Mouse (Mus musculus) left cerebral cortex, adult 18-20 months (tissue): Measurements from ENCODE around the gene Chst4. TPM values are rescaled to one million over a fixed set of nuclear protein-coding genes. Genes with fewer than 3 reads are reported as not detected.
"Not testable (repeated sequence)": the region's sequence is repeated elsewhere in the genome, so short reads cannot be mapped to it uniquely, and the experiment has no call there.

Source experiments
- DNase-seq, 2 experiments: peaks; one replicate each; pipeline ENCODE4 v3.0.0; 2021 to 2022; ENCODE audit warnings: low spot score in 2 of 2, mixed read lengths in 1 of 2
- long read RNA-seq, 2 experiments: library from polyadenylated mRNA; stranded (forward); transcript quantifications; one replicate each; pipeline ENCODE4 v2.0.0; 2021
- total RNA-seq, 2 experiments: library from RNA; stranded (reverse); gene quantifications; 2 replicates each; pipeline ENCODE4 v1.2.3; 2021

Gene Chst4
- total RNA-seq: under 1 TPM; 0.16 to 0.49 TPM
- long read RNA-seq, experiment 1: 0 reads
- long read RNA-seq, experiment 2: 0 reads

GRCm38 (mm10) chr8:110039659-110040058 lies at the start of gene Chst4:
Gene Chst4 (minus strand): TSS chr8:110039740.
- no peak for DNase-seq

- DNase-seq: no peak
Observed at GRCm38 (mm10) chr8:110082416-110083105, 43.0 kb upstream of the Chst4 start.

DNA sequence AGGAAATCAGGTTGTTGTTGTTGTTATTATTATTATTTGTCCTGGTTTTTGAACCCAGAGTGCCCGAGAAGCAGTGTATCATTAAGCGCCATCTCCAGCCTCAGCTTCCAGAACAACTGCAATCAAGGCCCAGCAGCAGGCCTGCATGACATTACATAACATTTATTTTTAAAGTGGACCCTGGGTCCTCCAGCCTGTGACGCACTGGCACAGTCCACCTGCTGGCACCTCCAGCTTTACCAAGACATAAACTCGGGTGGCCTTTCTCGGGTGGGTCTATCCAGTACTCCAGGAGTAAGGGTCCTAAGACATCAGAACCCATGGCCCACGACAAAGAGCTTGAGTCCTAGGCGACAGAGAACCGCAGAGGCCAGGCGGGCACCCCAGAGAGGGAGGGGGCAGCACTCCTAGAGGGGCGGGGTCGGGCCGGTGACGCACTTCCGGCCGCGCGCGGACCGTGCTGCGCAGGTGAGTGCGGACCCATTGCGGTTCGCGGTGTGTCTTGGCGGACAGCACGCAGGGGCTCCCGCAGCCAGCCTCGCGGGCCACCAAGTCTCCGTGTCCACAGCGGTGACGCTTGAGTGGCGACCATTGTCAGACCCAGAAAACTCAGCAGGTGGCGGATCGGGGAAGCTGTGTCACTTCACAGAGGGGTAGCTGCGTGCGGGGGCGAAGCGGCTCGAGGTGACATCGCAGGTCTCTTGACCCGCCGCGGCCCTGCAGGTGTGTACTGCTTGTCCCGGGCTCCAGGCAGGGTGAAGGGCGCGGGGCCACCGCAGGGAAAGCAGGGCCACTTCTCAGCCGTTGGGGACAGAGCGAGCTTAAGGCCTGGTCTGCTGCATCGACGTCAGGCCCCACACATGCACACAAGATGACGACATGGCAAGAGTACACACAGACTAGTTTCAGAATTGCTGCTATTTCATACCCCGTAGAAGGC lies 40.0 kb upstream of the Chst4 start, which contains the start of gene Zfp612:
Gene Zfp612, plus strand, starts transcription at position 465 of the 940 bp plus-strand sequence.
- DNase-seq: peak; percentile 70 to 76

DNA sequence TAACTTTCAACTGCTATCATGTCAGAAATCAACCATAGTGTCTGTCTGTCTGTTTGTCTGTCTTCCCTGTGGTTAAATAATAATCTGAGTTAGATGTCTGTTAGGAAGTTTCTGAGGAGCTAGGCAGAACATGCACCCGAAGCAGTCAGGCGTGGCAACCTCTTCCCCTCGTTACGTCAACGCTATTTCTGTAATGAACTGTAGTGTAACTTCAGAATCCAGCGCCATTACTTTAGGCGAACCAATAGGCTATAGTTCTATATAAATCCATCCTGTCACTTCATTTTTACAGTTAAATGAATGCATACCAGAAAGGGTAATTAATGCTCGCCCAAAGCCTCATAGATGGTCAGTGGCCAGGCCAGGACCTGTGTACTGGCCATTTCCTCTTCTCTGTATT lies 35.0 kb upstream of the Chst4 start:
- no peak for DNase-seq

- DNase-seq: peak; percentile 68 to 71
Observed at GRCm38 (mm10) chr8:110071600-110071999, 32.1 kb upstream of the Chst4 start.

- no peak for DNase-seq
Observed at GRCm38 (mm10) chr8:110069706-110070105, 30.2 kb upstream of the Chst4 start.

DNA sequence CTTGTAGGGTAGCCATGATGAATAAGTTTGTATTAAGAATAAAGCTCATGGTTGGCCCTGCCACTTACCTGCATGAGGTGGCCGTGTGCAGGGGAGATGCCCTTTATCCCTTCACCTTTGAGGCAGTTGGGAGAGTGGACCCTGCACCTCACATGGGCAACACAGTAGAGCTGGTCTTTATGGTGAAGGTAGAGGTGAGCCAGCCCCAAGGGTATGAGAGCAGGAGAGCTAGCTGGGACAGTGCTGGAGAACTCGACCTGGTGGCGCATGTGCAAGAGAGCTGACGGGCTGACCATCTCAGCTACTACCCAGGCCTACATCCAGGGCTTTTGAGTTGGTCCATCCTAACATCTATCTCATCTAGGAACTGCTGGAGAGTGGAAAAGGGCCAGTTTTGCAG lies 26.1 kb upstream of the Chst4 start:
- no peak for DNase-seq

GRCm38 (mm10) chr8:110064606-110065365 lies 25.2 kb upstream of the Chst4 start:
- no peak for DNase-seq

- no peak for DNase-seq
Observed at GRCm38 (mm10) chr8:110064161-110064560, 24.6 kb upstream of the Chst4 start.

DNA sequence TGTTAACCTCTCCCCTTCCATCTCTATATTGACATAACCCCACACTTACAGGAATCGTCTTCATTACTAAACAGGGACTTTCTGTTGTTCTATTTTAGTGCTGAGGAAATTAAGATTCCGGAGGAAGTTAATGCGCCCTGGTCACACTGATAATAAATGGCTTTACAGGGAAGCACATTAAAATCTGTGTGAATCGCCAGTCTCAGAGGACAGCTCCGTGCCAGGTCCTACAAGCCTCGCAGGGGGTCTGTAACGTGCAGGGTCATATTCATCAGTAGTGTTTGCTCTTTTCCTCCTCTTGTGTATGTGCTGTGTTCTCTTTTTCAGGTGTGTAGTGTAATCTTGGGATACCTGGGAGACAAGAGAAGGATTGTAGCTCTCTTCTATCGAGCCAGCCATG lies 18.7 kb upstream of the Chst4 start:
- DNase-seq: no peak

GRCm38 (mm10) chr8:110051208-110051607 lies 11.7 kb upstream of the Chst4 start:
- no peak for DNase-seq

DNA sequence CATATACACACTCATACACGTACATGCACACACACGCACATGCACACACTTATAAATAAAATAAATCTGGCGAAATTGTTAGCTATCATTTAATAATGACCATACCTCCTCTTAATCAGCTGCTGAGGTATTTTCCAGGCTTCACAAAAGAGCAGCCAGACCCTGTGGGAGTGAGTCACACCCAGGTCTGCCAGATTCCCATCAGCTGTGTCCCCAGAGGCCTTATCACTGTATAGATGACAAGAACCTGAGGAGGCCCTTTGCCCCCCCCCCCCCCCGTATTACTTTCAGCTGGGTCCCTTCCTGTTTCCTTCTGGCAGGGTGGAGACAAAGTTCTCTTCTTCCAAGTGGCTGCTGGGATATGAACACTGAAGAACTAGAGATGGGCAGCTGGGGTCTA lies 969 bp upstream of the Chst4 start:
- no peak for DNase-seq

DNA sequence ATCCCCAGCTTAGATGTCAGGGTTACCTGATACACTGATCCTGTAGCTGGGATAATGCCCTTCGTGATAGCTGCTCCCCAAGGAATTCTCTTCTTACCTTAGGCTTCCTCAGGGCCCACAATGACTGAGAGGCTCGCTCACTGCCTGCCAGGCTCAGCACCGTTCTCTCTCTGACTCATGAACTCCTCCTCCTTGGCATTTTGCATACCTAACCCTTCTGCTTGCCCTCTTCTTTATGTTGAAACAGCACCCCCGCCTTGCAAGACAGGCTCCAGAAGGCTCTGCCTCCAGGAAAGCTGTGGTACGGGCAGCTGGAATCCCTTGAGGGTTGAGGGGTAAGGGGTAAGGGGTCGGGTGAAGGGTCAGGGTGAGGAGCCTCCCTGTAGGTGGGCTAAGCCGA lies 324 bp downstream of the Chst4 start:
- DNase-seq: no peak

- DNase-seq: no peak
Observed at GRCm38 (mm10) chr8:110036156-110036555, 3.4 kb downstream of the Chst4 start.

DNA sequence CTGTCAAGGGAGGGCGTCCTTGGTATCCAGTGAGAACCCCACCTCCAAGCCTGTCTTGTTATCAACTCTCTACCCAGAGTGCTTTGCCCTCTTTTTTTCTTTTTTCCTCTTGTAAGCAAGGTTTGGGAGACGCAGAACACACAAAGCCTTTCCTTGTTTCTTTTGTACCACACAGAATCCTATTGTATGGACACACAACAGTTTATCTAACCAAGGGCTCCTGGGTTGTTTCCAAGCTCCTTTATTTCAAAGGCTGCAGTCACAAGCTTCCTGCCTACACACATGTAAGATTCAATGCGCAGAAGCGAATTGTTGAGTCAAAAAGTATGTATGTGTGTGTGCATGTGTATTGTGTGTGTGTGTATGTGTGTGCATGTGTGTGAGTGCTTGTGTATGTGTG lies 5.2 kb downstream of the Chst4 start:
- DNase-seq: no peak

DNA sequence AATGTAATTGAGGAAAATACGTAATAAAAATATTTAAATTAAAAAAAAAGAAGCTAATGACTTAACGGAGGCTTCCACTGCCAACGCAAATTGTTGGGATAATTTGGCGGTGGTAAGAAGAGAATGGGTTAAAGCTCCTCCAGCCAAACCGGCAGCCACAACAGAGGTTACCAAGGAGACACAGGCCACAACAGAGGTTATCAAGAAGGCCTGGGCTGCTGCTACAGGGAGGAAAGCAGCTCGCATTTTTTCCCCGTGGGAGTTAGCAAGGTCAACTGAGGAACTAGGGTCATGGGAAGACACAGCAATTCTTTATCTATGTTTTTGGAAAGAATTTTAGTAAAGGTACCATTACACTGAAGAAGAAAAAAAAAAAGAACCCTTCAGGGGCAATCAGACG lies 5.8 kb downstream of the Chst4 start:
- DNase-seq: not testable (repeated sequence)

DNA sequence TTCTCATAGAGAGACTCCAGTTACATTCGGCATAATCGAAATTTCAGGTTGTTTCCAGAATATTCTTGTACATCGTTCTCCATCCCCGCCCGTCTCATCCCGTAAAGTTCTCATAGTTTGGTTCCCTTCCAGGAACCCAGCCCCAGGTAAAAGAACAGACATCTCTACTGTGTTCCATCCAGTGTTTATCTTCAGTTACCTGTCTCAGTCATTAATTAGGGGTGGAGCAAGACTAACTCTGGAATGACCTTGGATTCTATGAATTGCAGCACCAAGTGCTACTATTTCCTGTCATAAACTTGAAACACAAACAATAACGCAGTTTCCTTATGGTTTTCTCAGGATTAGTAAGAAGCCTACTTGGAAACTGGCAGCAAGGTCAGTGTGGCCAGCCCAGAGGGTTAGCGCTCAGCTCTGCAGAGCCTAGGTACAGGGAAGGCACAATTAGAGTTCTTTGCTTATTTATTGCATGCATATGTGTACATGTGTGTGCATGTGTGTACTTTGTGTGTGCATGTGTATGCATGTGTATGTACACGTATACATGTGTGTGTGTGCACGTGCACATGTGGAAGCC lies 16.7 kb downstream of the Chst4 start:
- no peak for DNase-seq

DNA sequence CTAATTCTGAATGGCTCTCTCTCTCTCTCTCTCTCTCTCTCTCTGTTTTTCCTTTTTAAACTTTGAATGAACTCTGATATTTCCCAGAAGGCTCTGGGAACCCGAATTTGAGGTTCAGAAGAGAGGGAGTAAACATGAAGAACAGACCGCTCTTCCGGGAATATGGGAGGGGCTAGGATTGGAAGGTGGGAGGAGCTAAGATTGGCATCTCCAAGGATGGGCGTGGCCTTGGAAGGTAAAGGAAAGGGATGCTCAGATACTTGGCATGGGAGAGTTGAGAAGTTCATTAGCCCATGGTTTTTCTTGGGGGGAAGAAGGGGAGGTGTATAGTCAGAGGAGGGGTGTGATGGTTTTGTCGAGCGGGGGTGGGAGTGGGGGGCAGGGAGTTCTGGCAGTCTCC lies 17.5 kb downstream of the Chst4 start:
- DNase-seq: no peak

GRCm38 (mm10) chr8:110010868-110011267 lies 28.7 kb downstream of the Chst4 start:
- DNase-seq: peak; percentile 15 to 45

DNA sequence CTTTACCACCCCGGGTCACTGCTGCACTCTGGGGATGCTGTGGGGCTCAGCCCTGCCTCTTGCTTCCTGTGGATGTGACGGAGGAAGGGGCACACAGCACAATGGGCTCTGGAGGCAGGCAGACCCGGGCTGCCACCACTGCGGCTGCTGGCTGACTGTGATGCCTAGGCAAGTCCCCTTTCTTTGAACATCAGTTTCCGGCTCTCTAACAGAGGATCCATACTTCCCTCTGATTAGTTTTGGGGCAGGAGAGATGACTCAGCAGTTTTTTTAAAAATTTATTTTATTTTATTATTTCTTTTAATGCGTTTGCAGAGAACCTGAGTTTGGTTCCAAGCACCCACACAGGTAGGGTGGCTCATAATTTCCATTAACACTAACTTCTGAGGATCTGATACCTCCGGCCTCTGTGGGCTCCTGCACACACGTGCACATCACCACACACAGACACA lies 30.5 kb downstream of the Chst4 start:
- no peak for DNase-seq
